Mouse (Mus musculus): ENCODE data around the gene Rabl6. TPM values are rescaled to one million over a fixed set of nuclear protein-coding genes. Genes with fewer than 3 reads are reported as not detected.

Rabl6 gene
- polyA plus RNA-seq, 1 experiment from 2014 or later = 40.0 TPM

- H3K27ac ChIP-seq (ENCODE audit: low read depth, low read length) = no peak overlapping the region
- ATAC-seq (replicated peaks; ENCODE audit: insufficient number of reproducible peaks, low FRiP score, low TSS enrichment) = no peak
- no peak overlapping the region for H3K4me3 ChIP-seq (ENCODE audit: low read depth, low read length)
- H3K4me2 ChIP-seq = no peak overlapping the region
- no peak overlapping the region for H3K9ac ChIP-seq (ENCODE audit: low read depth, low read length)
- H3K36me3 ChIP-seq (ENCODE audit: control insufficient read depth, insufficient read depth, low read length) = no peaks in the 10 kb centered on the region
- peaks cover 49% of the 10 kb centered on the region for H3K4me1 ChIP-seq (ENCODE audit: control insufficient read depth, insufficient read depth, low read length)
- no peaks in the 10 kb centered on the region for H3K9me3 ChIP-seq (replicated peaks; ENCODE audit: control insufficient read depth, low read length)
- peaks cover 52% of the 10 kb centered on the region for H3K27me3 ChIP-seq (ENCODE audit: control insufficient read depth, insufficient read depth, low read length)
- 74% methylated on average over 16 of the region's 16 CpGs for WGBS (ENCODE audit: insufficient replicate concordance)
Measured at GRCm38 (mm10) chr2:25576028-25576850, 32.1 kb downstream of the Rabl6 start.

GRCm38 (mm10) chr2:25575432-25576027 lies 32.8 kb downstream of the Rabl6 start:
- H3K4me1 ChIP-seq (ENCODE audit: control insufficient read depth, insufficient read depth, low read length) = peaks cover 48% of the 10 kb centered on the region
- WGBS (ENCODE audit: insufficient replicate concordance) = 12% methylated on average over 21 of the region's 21 CpGs
- peaks cover 49% of the 10 kb centered on the region for H3K27me3 ChIP-seq (ENCODE audit: control insufficient read depth, insufficient read depth, low read length)
- peak overlapping the region; percentile 60 for H3K4me3 ChIP-seq (ENCODE audit: low read depth, low read length)
- peak overlapping the region; percentile 63 for H3K9ac ChIP-seq (ENCODE audit: low read depth, low read length)
- peak overlapping the region; percentile 83 for H3K4me2 ChIP-seq
- H3K9me3 ChIP-seq (replicated peaks; ENCODE audit: control insufficient read depth, low read length) = no peaks in the 10 kb centered on the region
- no peaks in the 10 kb centered on the region for H3K36me3 ChIP-seq (ENCODE audit: control insufficient read depth, insufficient read depth, low read length)
- peak overlapping the region; percentile 67; the same call in 1 of the 2 replicates for H3K27ac ChIP-seq (ENCODE audit: low read depth, low read length)
- no peak for ATAC-seq (replicated peaks; ENCODE audit: insufficient number of reproducible peaks, low FRiP score, low TSS enrichment)

GRCm38 (mm10) chr2:25574579-25575431 lies 33.5 kb downstream of the Rabl6 start, which contains the start of the genes Mamdc4 and Phpt1:
Mamdc4 (minus strand) TSS chr2:25574845.
Phpt1 (minus strand) TSS chr2:25575224.
- Histone ChIP-seq H3K4me2 (peak within 1 kb of the TSS; percentile 83), H3K9ac (ENCODE audit: low read depth, low read length) (peak within 1 kb of the TSS; percentile 74), H3K27ac (ENCODE audit: low read depth, low read length) (peak within 1 kb of the TSS; percentile 82), H3K9me3 (replicated peaks; ENCODE audit: control insufficient read depth, low read length) (no peaks in the 10 kb centered on the region), H3K4me3 (ENCODE audit: low read depth, low read length) (peak within 1 kb of the TSS; percentile 60), H3K4me1 (ENCODE audit: control insufficient read depth, insufficient read depth, low read length) (peaks cover 45% of the 10 kb centered on the region), H3K27me3 (ENCODE audit: control insufficient read depth, insufficient read depth, low read length) (peaks cover 41% of the 10 kb centered on the region), H3K36me3 (ENCODE audit: control insufficient read depth, insufficient read depth, low read length) (0 out of 2 replicates have a peak, but pooled peaks cover under 1% of the 10 kb centered on the region)
- peak; percentile 93 for ATAC-seq (replicated peaks; ENCODE audit: insufficient number of reproducible peaks, low FRiP score, low TSS enrichment)
- under 1% methylated on average over 41 of the region's 45 CpGs for WGBS (ENCODE audit: insufficient replicate concordance)

- Histone ChIP-seq H3K27ac (ENCODE audit: low read depth, low read length) (peak overlapping the region; percentile 82; the same call in 1 of the 2 replicates), H3K36me3 (ENCODE audit: control insufficient read depth, insufficient read depth, low read length) (0 out of 2 replicates have a peak, but pooled peaks cover 7% of the 10 kb centered on the region), H3K4me1 (ENCODE audit: control insufficient read depth, insufficient read depth, low read length) (peaks cover 40% of the 10 kb centered on the region), H3K4me2 (peak overlapping the region; percentile 83), H3K9me3 (replicated peaks; ENCODE audit: control insufficient read depth, low read length) (no peaks in the 10 kb centered on the region), H3K4me3 (ENCODE audit: low read depth, low read length) (peak overlapping the region; percentile 60), H3K27me3 (ENCODE audit: control insufficient read depth, insufficient read depth, low read length) (peaks cover 35% of the 10 kb centered on the region), H3K9ac (ENCODE audit: low read depth, low read length) (peak overlapping the region; percentile 74)
- 14% methylated on average over 11 of the region's 11 CpGs for WGBS (ENCODE audit: insufficient replicate concordance)
- ATAC-seq (replicated peaks; ENCODE audit: insufficient number of reproducible peaks, low FRiP score, low TSS enrichment) = no peak
Measured at GRCm38 (mm10) chr2:25574136-25574535, 34.2 kb downstream of the Rabl6 start.

GRCm38 (mm10) chr2:25573068-25573467 lies 35.3 kb downstream of the Rabl6 start:
- peak overlapping the region; percentile 83 for H3K4me2 ChIP-seq
- 83% methylated on average over 2 of the region's 2 CpGs for WGBS (ENCODE audit: insufficient replicate concordance)
- no peak overlapping the region for H3K27ac ChIP-seq (ENCODE audit: low read depth, low read length)
- no peak for ATAC-seq (replicated peaks; ENCODE audit: insufficient number of reproducible peaks, low FRiP score, low TSS enrichment)
- no peak overlapping the region for H3K4me3 ChIP-seq (ENCODE audit: low read depth, low read length)
- H3K9me3 ChIP-seq (replicated peaks; ENCODE audit: control insufficient read depth, low read length) = no peaks in the 10 kb centered on the region
- 0 out of 2 replicates have a peak, but pooled peaks cover 8% of the 10 kb centered on the region for H3K36me3 ChIP-seq (ENCODE audit: control insufficient read depth, insufficient read depth, low read length)
- H3K9ac ChIP-seq (ENCODE audit: low read depth, low read length) = peak overlapping the region; percentile 43; the same call in 1 of the 2 replicates
- peaks cover 24% of the 10 kb centered on the region for H3K27me3 ChIP-seq (ENCODE audit: control insufficient read depth, insufficient read depth, low read length)
- H3K4me1 ChIP-seq (ENCODE audit: control insufficient read depth, insufficient read depth, low read length) = peaks cover 31% of the 10 kb centered on the region

GRCm38 (mm10) chr2:25571221-25571620 lies 37.1 kb downstream of the Rabl6 start:
- H3K9ac ChIP-seq (ENCODE audit: low read depth, low read length) = no peak overlapping the region
- peaks cover 11% of the 10 kb centered on the region; the same call in 1 of the 2 replicates for H3K36me3 ChIP-seq (ENCODE audit: control insufficient read depth, insufficient read depth, low read length)
- 83% methylated on average over 4 of the region's 4 CpGs for WGBS (ENCODE audit: insufficient replicate concordance)
- H3K4me1 ChIP-seq (ENCODE audit: control insufficient read depth, insufficient read depth, low read length) = peaks cover 21% of the 10 kb centered on the region
- H3K4me2 ChIP-seq = no peak overlapping the region
- H3K27ac ChIP-seq (ENCODE audit: low read depth, low read length) = no peak overlapping the region
- no peaks in the 10 kb centered on the region for H3K9me3 ChIP-seq (replicated peaks; ENCODE audit: control insufficient read depth, low read length)
- H3K27me3 ChIP-seq (ENCODE audit: control insufficient read depth, insufficient read depth, low read length) = peaks cover 5% of the 10 kb centered on the region
- no peak overlapping the region for H3K4me3 ChIP-seq (ENCODE audit: low read depth, low read length)
- ATAC-seq (replicated peaks; ENCODE audit: insufficient number of reproducible peaks, low FRiP score, low TSS enrichment) = no peak

- no peak for ATAC-seq (replicated peaks; ENCODE audit: insufficient number of reproducible peaks, low FRiP score, low TSS enrichment)
- no peak overlapping the region for H3K9ac ChIP-seq (ENCODE audit: low read depth, low read length)
- no peaks in the 10 kb centered on the region for H3K9me3 ChIP-seq (replicated peaks; ENCODE audit: control insufficient read depth, low read length)
- no peak overlapping the region for H3K4me2 ChIP-seq
- no peak overlapping the region for H3K4me3 ChIP-seq (ENCODE audit: low read depth, low read length)
- no peak overlapping the region for H3K27ac ChIP-seq (ENCODE audit: low read depth, low read length)
- H3K27me3 ChIP-seq (ENCODE audit: control insufficient read depth, insufficient read depth, low read length) = no peaks in the 10 kb centered on the region
- peaks cover 17% of the 10 kb centered on the region for H3K36me3 ChIP-seq (ENCODE audit: control insufficient read depth, insufficient read depth, low read length)
- peaks cover 15% of the 10 kb centered on the region for H3K4me1 ChIP-seq (ENCODE audit: control insufficient read depth, insufficient read depth, low read length)
- 87% methylated on average over 3 of the region's 3 CpGs for WGBS (ENCODE audit: insufficient replicate concordance)
Measured at GRCm38 (mm10) chr2:25569323-25569722, 39.0 kb downstream of the Rabl6 start.

GRCm38 (mm10) chr2:25568473-25569019 lies 39.8 kb downstream of the Rabl6 start:
- Histone ChIP-seq H3K4me1 (ENCODE audit: control insufficient read depth, insufficient read depth, low read length) (peaks cover 9% of the 10 kb centered on the region), H3K4me2 (no peak overlapping the region), H3K27me3 (ENCODE audit: control insufficient read depth, insufficient read depth, low read length) (no peaks in the 10 kb centered on the region), H3K9me3 (replicated peaks; ENCODE audit: control insufficient read depth, low read length) (no peaks in the 10 kb centered on the region), H3K9ac (ENCODE audit: low read depth, low read length) (no peak overlapping the region), H3K27ac (ENCODE audit: low read depth, low read length) (no peak overlapping the region), H3K36me3 (ENCODE audit: control insufficient read depth, insufficient read depth, low read length) (peaks cover 22% of the 10 kb centered on the region), H3K4me3 (ENCODE audit: low read depth, low read length) (no peak overlapping the region)
- WGBS (ENCODE audit: insufficient replicate concordance) = 90% methylated on average over 6 of the region's 6 CpGs
- ATAC-seq (replicated peaks; ENCODE audit: insufficient number of reproducible peaks, low FRiP score, low TSS enrichment) = no peak

Measured in heart, embryonic 11.5 days (tissue).